Mouse (Mus musculus): ENCODE measurements around the gene Zscan12.

GRCm38 (mm10) chr13:21321890-21322494 is 40.6 kb upstream of the Zscan12 start:
- TF ChIP-seq RCOR1 (conservative IDR thresholded peaks at IDR 0.05; ENCODE audit: low read depth, low read length) (no peak), MYC (IDR thresholded peaks at IDR 0.05; ENCODE audit: low read depth, low read length) (no peak), CHD1 (IDR thresholded peaks at IDR 0.05; ENCODE audit: low read depth, low read length) (no peak), EP300 (IDR thresholded peaks at IDR 0.05; ENCODE audit: low read length) (no peak), CTCF (conservative IDR thresholded peaks at IDR 0.05 in 1 of 2, IDR thresholded peaks at IDR 0.05 in 1 of 2; ENCODE audit: low read depth in 2 of 2, low read length in 2 of 2) (no peak), USF2 (conservative IDR thresholded peaks at IDR 0.05; ENCODE audit: low read depth, low read length) (no peak), MAZ (IDR thresholded peaks at IDR 0.05; ENCODE audit: low read depth, low read length) (no peak), ZC3H11A (IDR thresholded peaks at IDR 0.05; ENCODE audit: low read depth, low read length) (no peak)
